Mouse (Mus musculus) MN1 (cell line): ENCODE results near the gene Esrrg.

Experiments used
- DNase-seq: peaks from one replicate; pipeline ENCODE4 v3.0.0-alpha.2; 2016; ENCODE audit warnings: low spot score

Esrrg gene

DNA sequence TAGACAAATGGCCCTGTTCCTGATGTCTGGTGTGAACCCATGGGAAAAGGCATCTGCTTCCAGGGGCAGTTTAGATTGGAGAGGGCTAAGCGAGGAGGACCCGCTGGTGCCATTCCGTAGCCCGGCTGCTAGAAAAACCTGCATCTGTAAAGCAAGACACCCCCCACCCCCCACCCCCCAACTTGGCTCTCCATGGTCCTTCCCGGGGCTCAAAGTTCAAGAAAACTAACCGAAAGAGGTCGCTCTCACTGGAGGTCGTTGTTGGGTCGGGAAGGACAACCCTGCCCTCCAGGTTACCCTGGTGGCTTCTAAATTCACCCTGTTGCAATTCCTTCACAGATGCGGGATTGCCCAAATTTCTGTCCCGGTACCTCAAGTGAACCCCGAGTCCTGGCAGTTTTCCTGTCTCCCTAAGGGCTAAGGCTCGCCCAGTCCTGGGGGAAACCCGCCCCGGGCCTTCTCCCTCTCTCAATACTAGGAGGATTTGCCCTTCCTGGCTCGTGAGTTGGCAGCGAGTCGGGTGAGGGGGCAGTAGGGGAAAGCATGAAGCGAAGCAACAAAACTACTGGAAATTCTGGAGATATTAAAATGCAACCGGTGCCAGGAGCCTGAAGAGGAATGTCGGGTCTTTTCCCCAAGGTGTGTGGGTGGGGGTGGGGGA, at the start of gene Esrrg:
Esrrg (plus strand) TSS at position 531 of the 661 bp plus-strand sequence.
- DNase-seq = no peak

DNA sequence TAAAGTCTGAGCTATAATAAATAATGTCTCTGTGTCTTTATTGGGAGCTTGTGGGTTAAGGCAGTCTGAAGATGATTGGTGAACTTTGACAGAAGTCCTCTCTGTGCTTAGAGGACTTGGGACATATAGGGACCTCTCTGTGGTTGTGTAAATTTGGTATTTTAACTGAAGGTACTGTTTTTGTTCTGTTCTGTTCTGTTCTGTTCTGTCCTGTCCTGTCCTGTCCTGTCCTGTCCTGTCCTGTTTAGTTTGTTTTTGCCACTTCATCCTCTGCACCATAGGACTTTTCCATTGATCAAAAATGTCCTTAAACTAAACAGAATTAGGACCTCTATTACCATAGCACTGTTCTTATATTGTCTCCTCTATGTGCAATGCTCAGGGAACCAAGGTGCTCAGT, 24.6 kb upstream of the Esrrg start:
- DNase-seq = no peak

GRCm38 (mm10) chr1:187586541-187587075, 22.0 kb upstream of the Esrrg start:
- DNase-seq = no peak

DNA sequence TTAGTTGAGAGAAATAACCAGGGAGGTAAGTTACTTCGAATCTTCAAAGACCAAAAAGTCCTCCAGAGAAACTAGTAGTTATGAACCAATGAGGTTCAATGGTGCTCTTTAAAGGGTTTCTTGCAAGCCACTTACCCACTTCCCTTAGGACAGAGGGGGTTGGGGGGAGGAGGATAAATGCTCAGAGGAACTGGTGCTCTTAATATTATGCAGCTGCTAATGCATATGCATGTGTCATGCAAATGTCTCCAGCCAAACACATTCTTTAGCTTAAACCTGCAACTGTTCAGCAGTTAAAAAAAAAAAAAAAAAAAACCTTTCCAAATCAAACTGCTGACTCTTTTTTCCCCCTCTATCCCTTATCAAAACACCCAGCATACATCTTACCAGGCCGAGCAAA, 5.6 kb upstream of the Esrrg start:
- DNase-seq = no peak

DNA sequence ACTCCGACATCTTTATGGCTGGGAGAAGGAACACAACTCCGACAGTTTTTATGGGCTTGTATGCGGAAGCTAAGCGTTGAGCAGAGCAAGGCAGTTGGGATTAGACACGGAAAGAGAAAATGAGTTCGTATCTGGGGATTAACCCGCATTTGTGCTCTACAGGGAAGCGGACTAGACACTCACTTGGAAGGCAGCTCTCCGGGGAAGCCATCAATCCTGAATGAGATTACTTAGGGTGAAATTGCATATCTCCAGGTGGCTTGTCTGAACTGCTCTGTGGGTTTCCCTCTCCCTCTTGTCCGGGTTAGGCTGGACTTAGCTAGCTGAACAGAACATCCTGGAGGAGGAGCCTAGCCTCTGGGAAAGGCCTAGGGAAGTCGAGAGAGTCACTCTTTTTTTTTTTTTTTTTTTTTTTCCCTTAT, 4.5 kb upstream of the Esrrg start:
- no peak for DNase-seq

- no peak for DNase-seq
Observed at GRCm38 (mm10) chr1:187604691-187605310, 3.8 kb upstream of the Esrrg start.

DNA sequence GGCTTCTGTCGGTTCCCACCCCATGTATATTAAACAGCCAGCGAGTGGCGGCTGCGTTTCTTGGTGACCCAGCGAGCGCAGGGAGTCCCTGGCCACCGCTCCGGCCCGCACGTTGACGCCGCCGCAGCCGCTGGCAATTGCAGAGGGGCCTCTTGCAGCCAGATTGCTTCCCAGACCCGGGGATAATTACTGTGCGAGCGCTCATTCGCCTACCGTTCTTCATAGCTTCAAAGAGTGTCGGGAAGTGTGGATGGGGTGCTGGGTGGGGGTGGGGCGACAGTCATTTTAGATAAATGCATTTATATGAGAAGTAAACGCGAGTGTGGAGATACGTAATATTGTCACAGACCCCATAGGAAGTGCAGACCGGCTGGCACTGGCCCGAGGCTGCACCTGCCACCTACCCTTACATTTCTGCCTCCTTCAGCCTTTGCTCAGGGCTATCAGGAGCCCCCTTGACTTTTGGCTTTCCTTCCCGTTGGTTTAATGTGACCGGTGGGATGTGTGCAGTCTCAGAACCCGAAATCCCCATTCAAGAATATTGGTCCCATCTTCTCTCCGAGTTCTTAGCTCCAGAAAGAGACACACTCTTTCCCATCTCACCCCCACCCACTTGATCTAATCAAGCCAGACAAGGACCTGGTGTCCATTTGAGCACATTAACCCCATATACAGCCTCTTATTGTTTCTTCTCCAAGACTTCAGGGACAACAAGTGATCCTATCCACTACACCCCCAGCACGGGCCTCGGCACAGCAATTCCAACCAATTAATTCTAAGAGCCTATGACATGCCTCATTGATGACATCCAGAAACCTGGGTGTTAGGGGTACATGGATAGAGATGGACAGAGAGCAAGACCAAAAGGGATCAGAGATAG, 3.0 kb upstream of the Esrrg start:
- DNase-seq = no peak

DNA sequence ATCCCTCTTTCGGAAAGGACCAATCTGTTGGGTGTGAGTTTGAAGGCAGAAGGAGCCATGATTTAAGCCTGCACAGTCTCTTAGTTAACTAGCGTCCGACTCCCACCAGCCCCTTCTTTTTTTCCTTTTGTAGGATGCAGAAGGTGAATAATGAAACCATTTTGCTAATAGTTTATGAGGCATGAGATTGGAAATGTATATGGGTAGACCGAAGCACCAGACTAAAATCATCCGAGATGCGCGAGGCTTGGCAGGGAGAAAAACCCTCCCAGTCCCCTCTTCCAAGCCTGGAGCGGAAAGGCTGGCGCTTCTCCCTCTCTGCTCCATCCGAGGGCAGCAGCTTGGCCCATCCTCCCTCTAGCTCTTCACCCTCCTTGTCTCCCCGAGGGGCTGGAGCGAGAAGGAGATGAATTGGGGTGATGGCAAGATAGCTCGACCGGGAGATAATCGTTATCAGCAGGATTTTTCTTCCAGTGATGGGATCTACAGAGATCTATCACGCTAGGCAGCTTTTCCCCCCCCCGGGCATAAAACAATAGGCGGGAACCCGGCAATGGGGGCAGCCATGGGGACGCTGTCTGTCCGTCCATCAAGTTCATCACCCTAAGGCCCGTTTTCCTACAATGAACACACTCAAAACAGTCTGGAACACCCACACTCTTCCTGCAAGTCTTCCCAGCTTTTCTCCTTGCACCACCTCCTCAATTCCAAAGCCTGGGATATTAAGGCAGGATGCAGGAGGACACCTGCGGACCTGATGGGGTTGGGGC, 2.1 kb upstream of the Esrrg start:
- DNase-seq = no peak

- no peak for DNase-seq
Observed at GRCm38 (mm10) chr1:187607065-187608047, 1.2 kb upstream of the Esrrg start.

DNA sequence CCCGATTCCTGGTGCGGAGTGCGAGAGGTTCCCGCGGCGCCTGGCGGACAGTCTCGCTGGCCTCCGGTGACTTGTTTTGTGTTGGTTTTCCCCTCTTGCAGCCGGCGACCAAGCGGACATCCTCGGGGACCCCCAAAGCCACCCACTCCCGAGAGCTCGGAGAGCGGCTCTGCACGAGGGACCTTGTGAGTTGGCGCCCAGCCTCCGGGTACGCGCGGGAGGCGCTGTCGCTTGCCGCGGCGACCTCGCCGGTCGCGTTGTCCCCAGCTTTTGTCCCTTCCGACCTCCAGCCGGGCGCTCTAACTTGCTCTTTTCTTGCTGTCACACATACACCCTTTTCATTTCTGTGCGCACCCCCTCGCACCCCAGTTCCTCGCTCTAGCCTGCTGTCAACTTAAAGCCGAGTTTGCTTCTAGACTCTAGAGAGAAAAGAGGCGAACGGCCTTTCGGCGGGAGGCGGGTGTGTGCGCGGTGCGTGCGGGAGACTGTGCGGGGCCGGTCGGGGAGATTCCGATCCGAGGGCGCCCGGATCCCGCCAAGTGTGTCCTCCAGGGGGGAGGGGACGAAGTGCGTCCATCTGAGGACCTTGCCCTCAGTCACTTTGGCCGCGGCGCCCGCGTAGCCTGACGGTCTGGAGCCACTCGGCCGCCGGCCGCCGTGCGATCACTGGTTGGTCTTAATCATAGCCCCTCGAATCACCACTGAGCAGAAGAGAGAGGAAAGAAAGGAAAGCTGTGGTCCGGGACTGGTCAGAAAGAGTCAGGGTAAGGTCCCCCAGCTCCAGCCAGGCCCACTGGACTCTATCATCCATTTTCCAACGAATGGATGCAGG, 646 bp downstream of the Esrrg start:
- no peak for DNase-seq

GRCm38 (mm10) chr1:187609853-187610230, 1.3 kb downstream of the Esrrg start:
- DNase-seq = no peak

GRCm38 (mm10) chr1:187610336-187610948, 1.9 kb downstream of the Esrrg start:
- DNase-seq = no peak

GRCm38 (mm10) chr1:187611925-187612324, 3.3 kb downstream of the Esrrg start:
- no peak for DNase-seq

GRCm38 (mm10) chr1:187613277-187613676, 4.7 kb downstream of the Esrrg start:
- no peak for DNase-seq

GRCm38 (mm10) chr1:187623981-187624380, 15.4 kb downstream of the Esrrg start:
- no peak for DNase-seq

DNA sequence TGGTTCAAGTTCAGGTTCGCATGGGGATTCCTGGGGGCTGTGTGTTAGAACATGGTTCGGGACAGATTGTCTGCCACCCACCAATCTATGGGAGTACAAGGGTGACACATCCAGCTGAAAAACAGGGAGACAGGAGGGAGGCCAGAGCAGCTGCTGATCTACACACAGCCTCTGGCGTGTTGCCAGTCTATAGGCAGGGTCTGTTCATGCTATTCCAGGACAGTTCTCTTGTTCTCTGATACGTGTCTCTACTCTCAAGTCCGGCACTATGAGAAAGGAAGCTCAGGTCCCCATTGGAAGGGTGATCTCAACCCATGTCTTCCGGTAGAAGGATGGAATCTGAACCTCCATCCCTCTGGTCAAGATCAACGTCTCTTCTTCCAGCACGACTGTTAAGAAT, 21.8 kb downstream of the Esrrg start:
- no peak for DNase-seq

- no peak for DNase-seq
Observed at GRCm38 (mm10) chr1:187631486-187631885, 22.9 kb downstream of the Esrrg start.

GRCm38 (mm10) chr1:187645258-187645657, 36.7 kb downstream of the Esrrg start:
- no peak for DNase-seq

DNA sequence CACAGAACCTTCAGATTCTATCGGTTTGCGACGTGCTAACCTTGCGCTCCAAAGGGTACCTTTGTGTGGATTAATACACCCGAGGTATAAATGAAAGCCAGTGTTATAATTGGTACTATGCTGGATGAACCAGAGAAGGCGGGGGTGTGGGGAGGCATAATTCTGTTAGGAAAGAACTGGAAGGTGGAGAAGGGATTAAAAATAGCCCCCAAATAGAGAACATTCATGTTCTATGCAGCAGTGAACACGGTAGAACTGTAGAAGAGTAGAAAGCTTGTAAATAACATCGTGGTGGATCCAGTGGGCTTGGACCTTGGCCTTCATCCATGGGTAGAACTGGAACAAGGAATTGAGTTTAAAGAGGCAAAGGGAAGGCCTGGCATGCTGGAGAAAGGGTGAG, 40.0 kb downstream of the Esrrg start:
- DNase-seq = no peak
